Mouse (Mus musculus): ENCODE data around the gene Rab44.

The Rab44 gene

GRCm38 (mm10) chr17:29168996-29169601 is 55.2 kb downstream of the Rab44 start:
- DNase-seq (ENCODE audit: low read depth) = peak; percentile 46

- DNase-seq (ENCODE audit: low read depth) = no peak
These were observed 56.6 kb downstream of the Rab44 start for GRCm38 (mm10) chr17:29170431-29171000.

- peak; percentile 95 for DNase-seq (ENCODE audit: low read depth)
These were observed 57.2 kb downstream of the Rab44 start for GRCm38 (mm10) chr17:29171001-29171772.

DNA sequence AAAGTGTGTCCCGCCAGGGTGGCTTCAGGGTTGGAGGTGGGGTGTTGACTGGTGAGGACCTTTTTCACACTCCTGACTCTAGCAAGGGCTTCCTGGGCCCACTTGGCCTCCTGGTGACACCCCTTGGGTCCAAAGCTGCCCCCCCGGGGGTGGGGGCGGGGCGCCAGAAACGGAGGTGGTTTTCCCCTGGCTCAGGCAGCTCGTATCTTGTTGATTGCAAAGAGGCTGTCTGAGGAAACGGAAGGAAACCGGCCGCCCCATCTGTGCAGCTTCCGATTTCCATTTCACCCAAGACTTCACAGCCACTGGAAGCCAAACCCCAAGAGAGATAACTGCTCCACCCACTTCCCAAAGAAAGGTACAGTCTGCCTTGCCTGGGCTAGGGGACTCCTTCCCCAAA is 58.1 kb downstream of the Rab44 start:
- DNase-seq (ENCODE audit: low read depth) = peak; percentile 90

DNA sequence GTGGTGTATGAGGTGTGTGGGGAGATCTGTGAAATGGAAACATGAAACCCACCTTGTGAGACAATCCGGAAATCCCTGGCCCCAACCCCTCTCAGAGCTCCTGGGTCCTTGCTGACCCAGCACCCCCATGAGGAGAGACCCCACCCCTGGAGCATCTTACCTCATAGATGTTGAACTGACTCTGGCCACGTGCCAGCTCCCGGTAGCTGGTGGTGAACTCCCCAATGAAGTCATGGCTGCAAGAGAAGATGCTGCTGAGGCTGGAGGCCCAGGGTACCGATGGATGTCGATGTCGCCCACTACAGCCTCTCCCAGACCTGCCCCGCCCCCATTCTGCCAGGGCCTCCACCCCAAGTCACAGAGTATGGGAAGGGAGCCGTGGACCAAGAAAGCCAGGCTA is 59.2 kb downstream of the Rab44 start:
- DNase-seq (ENCODE audit: low read depth) = no peak

DNA sequence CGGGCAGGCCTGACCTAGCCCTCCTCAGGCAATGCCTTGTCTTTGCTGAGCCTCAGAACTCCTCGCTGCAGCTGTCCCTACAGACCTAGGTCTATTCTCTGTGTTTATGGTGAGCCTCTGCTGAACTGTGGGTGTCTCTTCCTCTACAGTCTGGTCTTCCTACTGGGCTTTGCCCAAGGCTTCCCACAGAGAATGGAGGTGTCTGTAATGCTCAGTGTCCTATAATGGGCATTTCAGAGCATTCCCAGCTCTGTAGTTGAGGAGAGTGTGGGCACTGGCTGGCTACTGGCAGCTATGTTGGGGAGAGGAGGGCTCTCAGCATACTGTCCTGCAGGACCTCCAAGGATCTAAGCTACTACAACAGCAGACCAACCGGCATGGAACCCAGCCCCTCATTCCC is 61.7 kb downstream of the Rab44 start:
- no peak for DNase-seq (ENCODE audit: low read depth)

GRCm38 (mm10) chr17:29176391-29177267 is 62.7 kb downstream of the Rab44 start:
- DNase-seq (ENCODE audit: low read depth) = peak; percentile 70

DNA sequence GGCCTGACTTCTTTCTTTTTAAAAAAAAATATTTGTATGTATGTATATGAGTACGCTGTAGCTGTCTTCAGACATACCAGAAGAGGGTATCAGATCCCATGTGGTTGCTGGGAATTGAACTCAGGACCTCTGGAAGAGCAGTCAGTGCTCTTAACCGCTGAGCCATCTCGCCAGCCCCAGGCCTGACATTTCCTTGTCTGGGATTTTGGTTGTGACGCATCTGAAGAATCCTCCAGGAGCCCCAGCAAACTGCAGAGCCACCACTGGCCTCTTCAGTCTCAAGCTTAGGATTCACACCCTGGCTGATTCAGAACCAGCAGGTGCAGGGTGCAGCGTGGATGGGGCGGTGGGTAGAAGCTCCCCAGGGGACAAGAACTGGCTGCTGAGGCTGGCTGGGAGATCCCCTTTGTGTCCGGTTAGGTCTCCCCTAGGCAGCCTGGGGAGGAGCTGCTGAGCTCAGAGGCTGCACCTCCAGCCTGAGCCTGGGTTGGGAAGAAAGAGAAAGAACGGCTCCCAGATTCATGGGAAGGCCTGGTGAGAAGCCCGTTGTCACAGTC is 64.6 kb downstream of the Rab44 start:
- DNase-seq (ENCODE audit: low read depth) = no peak

GRCm38 (mm10) chr17:29179917-29180316 is 66.0 kb downstream of the Rab44 start:
- no peak for DNase-seq (ENCODE audit: low read depth)

DNA sequence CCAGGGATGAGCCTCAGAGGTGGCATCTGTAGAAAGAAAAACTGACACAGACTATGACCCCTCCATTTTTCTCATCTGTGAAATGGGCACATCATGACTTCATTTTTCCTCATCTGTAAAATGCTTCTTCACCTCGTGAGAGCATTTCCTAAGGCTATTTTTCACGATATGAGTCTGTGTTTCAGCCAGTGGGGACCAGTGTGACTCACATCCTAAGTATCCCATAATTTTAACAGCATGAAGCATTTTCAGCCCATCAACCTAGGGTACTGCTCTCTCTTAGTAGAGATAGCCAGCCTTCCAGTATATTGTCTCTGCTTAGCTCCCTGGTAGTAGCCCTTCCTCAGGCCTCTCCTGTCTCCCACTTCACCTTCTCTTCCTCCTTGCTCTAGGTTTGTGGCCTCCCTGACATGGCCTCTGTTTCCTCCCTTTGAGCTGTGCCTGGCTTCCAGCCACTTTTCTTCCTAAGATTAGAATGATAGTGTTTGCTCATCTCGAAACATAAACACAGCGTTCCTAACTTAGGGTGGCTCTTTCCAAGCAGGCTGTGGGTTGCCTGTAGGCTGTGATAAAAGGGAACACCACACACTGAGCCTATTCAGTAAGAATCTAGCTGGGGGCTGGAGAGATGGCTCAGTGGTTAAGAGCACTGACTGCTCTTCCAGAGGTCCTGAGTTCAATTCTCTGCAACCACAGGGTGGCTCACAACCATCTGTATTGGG is 66.6 kb downstream of the Rab44 start:
- DNase-seq (ENCODE audit: low read depth) = peak; percentile 50

DNA sequence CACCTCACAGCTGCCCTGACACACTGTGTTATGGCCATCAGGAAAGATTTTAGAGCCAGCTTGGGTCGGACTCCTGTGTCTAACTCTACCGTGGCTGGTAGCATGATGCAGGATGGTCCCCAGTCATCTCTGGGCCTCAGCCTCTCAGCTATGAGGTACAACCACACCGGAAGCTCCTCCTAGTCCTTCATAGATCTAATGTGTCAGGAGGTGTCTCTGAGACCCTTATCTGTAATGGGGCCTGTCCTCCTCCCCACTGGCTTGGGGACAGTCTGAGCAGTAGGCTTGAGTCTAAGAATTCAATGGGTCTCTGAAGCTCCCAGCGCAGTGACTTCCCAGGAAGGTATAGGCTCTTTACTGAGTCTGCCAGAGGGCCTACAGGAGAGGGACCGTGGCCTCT is 67.8 kb downstream of the Rab44 start:
- DNase-seq (ENCODE audit: low read depth) = no peak

GRCm38 (mm10) chr17:29183162-29183561 is 69.2 kb downstream of the Rab44 start:
- no peak for DNase-seq (ENCODE audit: low read depth)

GRCm38 (mm10) chr17:29185376-29186046 is 71.6 kb downstream of the Rab44 start:
- DNase-seq (ENCODE audit: low read depth) = no peak

DNA sequence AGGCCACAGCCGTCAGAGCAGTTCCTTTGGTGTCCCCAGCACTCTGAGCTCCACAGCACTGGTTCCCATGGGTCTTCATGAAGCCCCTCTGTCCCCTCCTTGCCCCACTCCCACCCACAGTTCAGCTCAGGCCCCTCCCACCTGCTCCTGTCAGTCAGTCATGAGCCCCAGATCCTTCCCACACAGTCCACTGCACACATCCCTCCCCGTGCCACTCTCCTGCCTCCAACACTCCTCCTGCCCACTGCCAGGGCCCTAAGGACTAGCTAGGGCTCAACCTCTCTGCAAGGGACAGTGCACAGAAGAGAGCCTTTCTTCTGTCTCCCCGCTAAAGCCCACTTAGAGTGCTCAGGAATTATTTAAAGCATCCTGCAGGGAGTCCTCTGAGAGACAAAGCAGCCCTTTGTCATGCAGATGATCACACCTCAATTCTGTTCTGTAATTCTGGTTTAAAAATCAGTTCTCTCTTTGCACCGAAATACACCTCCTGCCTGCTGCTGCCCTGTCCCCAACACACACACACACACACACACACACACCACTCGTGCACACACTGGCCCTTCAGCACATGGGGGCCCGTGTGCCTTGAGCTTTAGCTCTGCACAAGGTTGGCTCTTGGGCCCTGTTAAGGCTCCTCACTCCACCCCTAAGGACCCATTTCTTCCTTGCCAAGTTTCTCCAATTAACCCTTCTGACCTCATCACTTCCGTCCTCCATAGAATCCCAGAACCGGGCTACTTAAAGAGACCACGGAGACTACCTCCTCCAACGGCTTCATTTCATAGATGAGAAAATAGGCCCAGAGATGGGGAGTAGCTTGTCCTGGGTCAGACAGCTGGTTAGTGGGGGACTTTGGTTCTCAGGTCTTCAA is 73.3 kb downstream of the Rab44 start:
- no peak for DNase-seq (ENCODE audit: low read depth)

- DNase-seq (ENCODE audit: low read depth) = no peak
These were observed 75.0 kb downstream of the Rab44 start for GRCm38 (mm10) chr17:29188989-29189388.

- peak; percentile 39 for DNase-seq (ENCODE audit: low read depth)
These were observed 81.6 kb downstream of the Rab44 start for GRCm38 (mm10) chr17:29195579-29195978.
